Mouse (Mus musculus): ENCODE data around the gene Cdc25b.

DNA sequence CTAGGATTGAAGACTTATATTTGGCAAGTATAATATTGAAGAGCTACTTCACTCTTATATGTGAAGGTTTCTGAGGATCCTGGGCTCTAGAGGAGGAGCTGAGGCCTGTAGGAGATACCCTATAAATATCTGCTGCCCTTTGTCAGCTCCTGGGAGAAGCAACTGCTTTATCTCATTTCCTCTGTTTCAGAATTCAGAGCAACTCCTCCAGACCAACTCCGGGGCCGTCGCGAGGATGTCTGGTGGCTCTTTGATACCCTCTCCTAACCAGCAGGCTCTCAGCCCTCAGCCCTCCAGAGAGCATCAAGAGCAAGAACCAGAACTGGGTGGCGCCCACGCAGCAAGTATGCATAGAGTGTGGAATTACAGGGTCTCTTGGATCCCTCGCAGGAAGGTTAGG is 56.2 kb downstream of the Cdc25b start:
- no peak for TF ChIP-seq GATA1 (IDR thresholded peaks at IDR 0.05; ENCODE audit: borderline replicate concordance, low read length)
- TF ChIP-seq FLI1 (IDR thresholded peaks at IDR 0.05; ENCODE audit: low read length): no peak

Measured in megakaryocyte, embryonic 14.5 days (primary cell).